Mouse (Mus musculus) stomach, embryonic 15.5 days (tissue): ENCODE data around the gene Phf2. TPM values are rescaled to one million over a fixed set of nuclear protein-coding genes. Genes with fewer than 3 reads are reported as not detected.
"Not testable (repeated sequence)": the region's sequence is repeated elsewhere in the genome, so short reads cannot be mapped to it uniquely, and the experiment has no call there.

Experiments used
- ATAC-seq: fragments of 200-750 bp; cut with Nextera tagmentation; 2 replicates; pipeline ENCODE4 v1.8.0; 2017; ENCODE audit warnings: low read depth, moderate number of reproducible peaks, moderate TSS enrichment; ENCODE audit not compliant: insufficient read depth, low FRiP score
- H3K27ac ChIP-seq: fragments of 300-500 bp; sonication (generic); 2 replicates; pipeline ENCODE4 v1.5.1; 2015; ENCODE audit warnings: mild to moderate bottlenecking, inconsistent platforms
- H3K27me3 ChIP-seq: fragments of 300-500 bp; sonication (generic); replicated peaks from 2 replicates; pipeline ENCODE4 v1.6.1; 2015; ENCODE audit warnings: inconsistent platforms
- H3K36me3 ChIP-seq: fragments of 300-500 bp; sonication (generic); 2 replicates; pipeline ENCODE4 v1.6.1; 2015; ENCODE audit warnings: inconsistent platforms
- H3K4me1 ChIP-seq: fragments of 300-500 bp; sonication (generic); 2 replicates; pipeline ENCODE4 v1.6.1; 2015; ENCODE audit warnings: inconsistent platforms
- H3K4me2 ChIP-seq: fragments of 300-500 bp; sonication (generic); 2 replicates; pipeline ENCODE4 v1.6.1; 2015; ENCODE audit warnings: mild to moderate bottlenecking, inconsistent platforms
- H3K4me3 ChIP-seq: fragments of 300-500 bp; sonication (generic); replicated peaks from 2 replicates; pipeline ENCODE4 v1.5.1; 2015; ENCODE audit warnings: inconsistent platforms
- H3K9ac ChIP-seq: fragments of 300-500 bp; sonication (generic); 2 replicates; pipeline ENCODE4 v1.6.1; 2015; ENCODE audit warnings: inconsistent platforms
- H3K9me3 ChIP-seq: fragments of 300-500 bp; sonication (generic); 2 replicates; pipeline ENCODE4 v1.6.1; 2016; ENCODE audit warnings: inconsistent platforms
- WGBS: fragments of 180-500 bp; shearing (Covaris S2); methylation state at CpG from one replicate; pipeline ENCODE4 v1.1.7; 2015; 5-methylcytosine and 5-hydroxymethylcytosine counted together
- polyA plus RNA-seq: library from polyadenylated mRNA; unstranded; fragments of >200 nt; fragmentation: Nextera tagmentation; extraction: Ambion mirVana; gene quantifications from 2 replicates; pipeline ENCODE4 v1.2.1, GENCODE M21; 2015

Phf2 gene
- polyA plus RNA-seq, 1 experiment from 2014 or later: 6.9 TPM

DNA sequence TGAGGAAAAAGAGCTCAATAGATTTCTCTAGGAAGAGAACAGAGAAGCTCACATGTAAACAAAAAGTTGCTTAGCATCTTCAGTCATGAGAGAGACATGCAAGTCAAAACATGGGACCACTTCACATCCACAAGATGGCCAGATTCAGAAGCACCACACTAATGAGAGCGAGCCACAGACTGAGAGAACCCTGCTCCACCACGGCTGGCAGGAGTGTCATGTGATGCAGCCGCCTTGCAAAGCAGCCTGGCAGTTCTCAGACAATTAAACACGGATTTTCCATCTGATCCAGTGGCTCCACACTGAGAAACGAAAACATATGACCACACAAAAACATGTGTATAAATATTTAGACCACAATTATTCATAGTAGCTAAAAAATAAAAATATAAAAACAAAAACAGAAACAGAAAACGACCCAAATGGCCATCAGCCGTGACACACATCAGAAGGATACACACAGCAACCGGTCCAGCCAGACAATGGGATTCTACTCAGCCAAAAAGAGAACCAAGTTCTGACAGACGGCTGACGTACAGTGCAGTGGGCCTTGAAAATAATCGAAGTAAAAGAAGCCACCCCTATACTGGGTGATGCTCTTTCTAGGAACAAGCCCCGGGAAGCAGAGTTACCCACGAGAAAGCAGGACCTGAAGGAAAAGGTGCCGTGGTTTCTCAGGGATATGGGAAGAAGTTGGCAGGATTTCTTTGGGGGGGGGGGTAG lies 40.2 kb downstream of the Phf2 start:
- Histone ChIP-seq H3K4me1 (no peaks in the 10 kb centered on the region), H3K9me3 (no peaks in the 10 kb centered on the region), H3K27ac (no peak overlapping the region), H3K4me2 (no peak overlapping the region), H3K27me3 (no peaks in the 10 kb centered on the region), H3K4me3 (no peak overlapping the region), H3K9ac (no peak overlapping the region), H3K36me3 (peaks cover 31% of the 10 kb centered on the region)
- WGBS: 79% methylated on average over 14 of the region's 14 CpGs
- no peak for ATAC-seq

DNA sequence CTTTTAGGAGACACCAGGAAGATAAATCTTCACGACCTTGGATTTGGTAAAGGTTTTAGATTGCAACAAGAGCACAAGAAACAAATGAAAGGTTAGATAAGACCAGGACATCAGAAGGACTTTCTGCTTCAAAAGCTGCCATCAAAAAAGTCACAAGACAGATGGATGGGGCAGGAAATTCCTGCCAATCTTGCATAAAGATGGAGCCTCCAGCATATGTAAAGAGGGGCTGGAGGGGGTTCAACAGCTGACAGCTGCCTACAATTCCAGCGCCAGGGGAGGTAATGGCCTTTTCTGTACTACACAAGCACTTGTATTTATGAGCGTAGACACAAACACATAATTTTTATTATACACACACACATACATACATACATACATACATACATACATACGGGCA lies 41.1 kb downstream of the Phf2 start:
- Histone ChIP-seq H3K9ac (no peak overlapping the region), H3K9me3 (no peaks in the 10 kb centered on the region), H3K4me2 (no peak overlapping the region), H3K4me3 (no peak overlapping the region), H3K4me1 (no peaks in the 10 kb centered on the region), H3K27me3 (no peaks in the 10 kb centered on the region), H3K27ac (no peak overlapping the region), H3K36me3 (peaks cover 35% of the 10 kb centered on the region)
- WGBS: 80% methylated on average over 4 of the region's 4 CpGs
- no peak for ATAC-seq

DNA sequence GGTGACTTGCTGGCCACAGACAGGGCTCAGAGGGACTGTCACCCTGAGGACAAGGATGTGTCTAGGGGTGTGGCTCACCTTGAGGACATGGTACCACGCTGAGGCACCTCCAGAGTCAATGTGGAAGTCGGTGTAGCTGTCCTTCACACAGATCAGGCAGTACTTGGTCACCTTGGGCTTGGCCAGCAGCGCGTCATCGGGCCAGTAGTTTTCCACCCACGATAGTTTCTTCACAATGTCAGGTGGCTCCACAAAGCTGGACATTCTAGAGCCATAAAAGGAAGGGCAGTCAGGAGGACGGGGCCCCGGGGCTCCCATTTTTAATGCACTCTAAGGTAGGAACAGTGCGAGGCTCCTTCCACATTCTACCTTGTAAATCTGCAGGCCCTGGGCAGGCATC lies 48.0 kb downstream of the Phf2 start:
- H3K4me1 ChIP-seq: no peaks in the 10 kb centered on the region
- H3K9me3 ChIP-seq: no peaks in the 10 kb centered on the region
- H3K4me3 ChIP-seq: no peak overlapping the region
- H3K27ac ChIP-seq: no peak overlapping the region
- H3K27me3 ChIP-seq: no peaks in the 10 kb centered on the region
- peaks cover 72% of the 10 kb centered on the region for H3K36me3 ChIP-seq
- H3K4me2 ChIP-seq: no peak overlapping the region
- no peak overlapping the region for H3K9ac ChIP-seq
- no peak for ATAC-seq
- 92% methylated on average over 9 of the region's 9 CpGs for WGBS

DNA sequence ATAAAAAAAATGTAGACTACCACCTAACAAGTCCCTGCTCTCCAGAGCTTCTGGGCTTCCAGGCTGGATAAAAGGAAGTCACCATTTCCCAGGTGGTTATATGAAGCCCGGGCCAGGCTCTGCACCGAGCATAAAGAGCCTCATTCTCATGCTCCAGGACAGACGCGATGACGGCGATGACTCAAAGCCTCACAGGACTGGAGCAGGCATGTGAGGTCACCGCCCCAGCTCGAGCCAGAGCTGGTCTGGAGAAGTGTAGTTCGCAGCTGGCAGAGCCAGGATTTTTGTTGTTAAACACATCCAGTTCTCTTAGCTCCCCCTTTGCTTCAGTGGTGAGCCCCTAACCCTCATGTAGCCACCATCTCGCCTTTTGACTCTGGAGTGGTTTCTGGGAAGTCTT lies 48.6 kb downstream of the Phf2 start:
- no peak overlapping the region for H3K27ac ChIP-seq
- H3K4me1 ChIP-seq: no peaks in the 10 kb centered on the region
- no peaks in the 10 kb centered on the region for H3K9me3 ChIP-seq
- H3K4me3 ChIP-seq: no peak overlapping the region
- H3K27me3 ChIP-seq: no peaks in the 10 kb centered on the region
- H3K4me2 ChIP-seq: no peak overlapping the region
- WGBS: 86% methylated on average over 10 of the region's 10 CpGs
- no peak for ATAC-seq
- peaks cover 73% of the 10 kb centered on the region for H3K36me3 ChIP-seq
- H3K9ac ChIP-seq: no peak overlapping the region

DNA sequence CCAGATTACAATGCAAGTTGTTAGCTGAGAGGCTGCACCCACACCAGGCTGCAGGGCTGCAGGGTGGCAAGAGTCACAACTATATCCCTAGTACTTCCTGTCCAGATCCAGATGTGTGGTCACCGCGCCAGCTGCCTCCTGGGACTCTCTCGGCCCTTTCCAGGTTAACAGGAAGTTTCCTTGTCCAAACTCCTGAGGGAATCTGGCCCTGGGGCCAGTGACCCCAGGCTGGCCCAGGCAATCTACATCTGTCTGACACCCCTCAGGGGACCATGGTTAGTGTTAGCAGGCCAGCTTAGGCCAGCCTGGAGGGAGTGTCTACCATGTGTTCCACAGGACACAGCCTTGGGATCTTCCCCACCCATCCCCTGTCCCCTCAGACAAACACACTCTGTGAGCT lies 51.8 kb downstream of the Phf2 start:
- Histone ChIP-seq H3K4me2 (no peak overlapping the region), H3K4me3 (no peak overlapping the region), H3K4me1 (no peaks in the 10 kb centered on the region), H3K9me3 (no peaks in the 10 kb centered on the region), H3K9ac (no peak overlapping the region), H3K36me3 (peaks cover 65% of the 10 kb centered on the region), H3K27ac (no peak overlapping the region), H3K27me3 (no peaks in the 10 kb centered on the region)
- no peak for ATAC-seq
- WGBS: 80% methylated on average over 3 of the region's 3 CpGs

DNA sequence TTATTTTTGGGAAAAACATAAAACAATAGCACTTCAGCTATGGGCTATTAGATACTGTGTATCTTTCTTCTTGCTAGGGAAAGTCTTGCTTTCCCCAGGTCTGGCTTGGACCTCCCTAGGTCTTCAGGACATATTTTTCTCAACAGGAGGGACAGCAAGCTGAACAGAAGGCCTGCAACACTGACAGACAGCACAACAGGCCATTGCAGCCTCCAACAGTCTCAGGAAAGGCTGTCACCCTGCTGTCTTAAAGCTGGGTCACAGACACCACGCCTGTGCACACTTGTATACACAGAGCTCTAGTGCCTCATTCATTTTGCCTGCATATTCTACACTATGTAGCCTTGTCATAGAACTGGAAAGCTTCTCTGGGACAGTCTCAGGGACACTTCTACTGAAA lies 56.5 kb downstream of the Phf2 start:
- WGBS: 76% methylated on average over 1 of the region's 1 CpGs
- Histone ChIP-seq H3K9ac (no peak overlapping the region), H3K4me3 (no peak overlapping the region), H3K4me1 (no peaks in the 10 kb centered on the region), H3K36me3 (peaks cover 65% of the 10 kb centered on the region), H3K27ac (no peak overlapping the region), H3K4me2 (no peak overlapping the region), H3K9me3 (no peaks in the 10 kb centered on the region), H3K27me3 (no peaks in the 10 kb centered on the region)
- ATAC-seq: no peak

DNA sequence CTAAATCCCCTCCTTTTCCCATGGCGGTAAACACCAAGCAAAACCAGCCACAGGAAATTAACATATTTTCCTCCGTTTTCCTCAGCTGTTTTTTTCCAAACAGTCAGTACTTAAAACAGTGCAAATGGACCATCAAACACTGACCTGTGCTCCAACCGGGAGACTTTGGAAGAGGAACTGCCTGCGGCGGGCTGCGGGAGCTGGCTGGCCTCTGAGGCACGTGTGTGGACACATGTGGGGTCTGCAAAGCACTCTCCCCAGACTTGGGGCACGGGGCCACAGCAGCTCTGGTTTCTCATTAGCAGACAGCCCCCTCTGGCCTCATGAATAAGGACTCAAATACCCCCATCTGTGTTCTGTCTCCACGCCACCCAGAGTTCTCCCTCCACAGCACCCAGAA lies 59.9 kb downstream of the Phf2 start:
- ATAC-seq: no peak
- H3K9ac ChIP-seq: no peak overlapping the region
- H3K36me3 ChIP-seq: peaks cover 51% of the 10 kb centered on the region
- no peaks in the 10 kb centered on the region for H3K27me3 ChIP-seq
- no peak overlapping the region for H3K27ac ChIP-seq
- H3K4me3 ChIP-seq: no peak overlapping the region
- no peak overlapping the region for H3K4me2 ChIP-seq
- H3K4me1 ChIP-seq: peaks cover 7% of the 10 kb centered on the region; the same call in 1 of the 2 replicates
- WGBS: 75% methylated on average over 9 of the region's 9 CpGs
- H3K9me3 ChIP-seq: no peaks in the 10 kb centered on the region

DNA sequence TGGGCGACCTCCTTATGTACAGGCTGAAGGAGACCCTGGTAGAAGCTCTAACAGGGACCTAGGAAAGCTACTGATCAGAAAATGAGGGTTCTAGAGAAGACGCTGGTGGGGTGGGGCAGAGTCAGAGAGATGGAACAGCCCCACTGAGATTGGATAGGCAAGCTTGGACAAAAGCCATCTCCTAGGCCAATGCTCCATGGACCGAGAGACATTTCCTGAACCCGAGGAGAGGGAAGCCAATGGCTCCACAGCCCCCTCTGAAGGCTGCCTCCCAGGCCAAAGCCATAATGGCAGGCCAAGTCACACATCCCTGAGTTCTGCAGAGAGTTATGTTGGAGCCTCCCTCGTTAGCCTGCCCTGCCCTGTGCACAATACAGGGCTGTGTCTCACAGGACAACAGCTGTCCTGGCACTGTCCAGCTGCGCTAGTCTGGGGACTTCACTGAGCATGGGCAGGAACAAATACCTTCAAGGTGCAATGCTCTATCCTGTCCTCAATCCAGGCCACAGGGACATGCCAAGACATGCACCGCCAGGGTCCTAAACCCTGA lies 60.6 kb downstream of the Phf2 start:
- Histone ChIP-seq H3K9ac (no peak overlapping the region), H3K4me2 (no peak overlapping the region), H3K27ac (no peak overlapping the region), H3K4me1 (peaks cover 7% of the 10 kb centered on the region; the same call in 1 of the 2 replicates), H3K9me3 (no peaks in the 10 kb centered on the region), H3K36me3 (peaks cover 51% of the 10 kb centered on the region), H3K27me3 (no peaks in the 10 kb centered on the region), H3K4me3 (no peak overlapping the region)
- 77% methylated on average over 7 of the region's 7 CpGs for WGBS
- no peak for ATAC-seq

DNA sequence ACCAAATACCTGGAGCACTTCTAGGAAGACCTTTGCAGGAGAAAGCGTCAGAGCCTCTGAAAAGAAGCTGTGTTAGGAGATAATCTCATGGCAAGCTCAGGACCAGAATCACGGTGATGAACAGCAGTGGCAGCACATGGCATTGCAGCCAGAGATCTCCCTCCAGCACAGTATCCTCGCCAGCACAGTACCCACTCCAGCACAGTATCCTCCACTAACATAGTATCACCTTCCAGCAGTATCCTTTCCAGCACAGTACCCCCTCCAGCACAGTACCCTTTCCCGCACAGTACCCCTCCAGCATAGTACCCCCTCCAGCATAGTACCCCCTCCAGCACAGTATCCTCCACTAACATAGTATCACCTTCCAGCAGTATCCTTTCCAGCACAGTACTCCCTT lies 61.3 kb downstream of the Phf2 start:
- H3K27me3 ChIP-seq, H3K4me1 ChIP-seq, H3K9ac ChIP-seq, H3K9me3 ChIP-seq, H3K27ac ChIP-seq, ATAC-seq, H3K4me2 ChIP-seq, H3K4me3 ChIP-seq: not testable (repeated sequence)
- H3K36me3 ChIP-seq: peaks cover 55% of the 10 kb centered on the region
- 81% methylated on average over 4 of the region's 4 CpGs for WGBS

DNA sequence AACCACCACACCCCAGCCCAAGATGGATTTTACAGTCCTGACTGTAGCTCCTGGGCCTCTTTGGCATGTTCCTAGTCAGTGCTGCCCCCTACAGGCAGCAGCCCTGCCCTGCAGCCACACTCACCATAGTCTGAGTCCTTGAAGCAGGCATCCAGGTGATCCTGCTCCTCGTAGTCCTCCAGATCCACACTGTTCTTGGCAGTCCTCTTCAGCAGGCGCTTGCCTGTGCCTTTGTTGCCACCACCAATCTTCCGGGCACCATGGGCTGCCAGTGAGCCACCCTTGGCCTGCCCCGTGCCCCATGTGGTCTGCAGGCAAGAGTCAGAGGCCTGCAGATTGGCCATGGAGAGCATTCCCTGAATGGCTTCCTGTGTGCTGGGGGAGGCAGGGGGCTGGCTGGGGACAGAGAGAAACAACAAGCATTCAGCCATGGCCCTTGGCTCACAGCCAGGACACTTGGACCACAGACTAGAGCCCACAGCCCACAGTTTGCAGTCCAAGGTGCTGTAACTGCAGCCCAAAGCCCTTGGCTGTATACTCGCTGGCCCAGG lies 63.4 kb downstream of the Phf2 start:
- Histone ChIP-seq H3K4me2 (no peak overlapping the region), H3K27me3 (no peaks in the 10 kb centered on the region), H3K36me3 (peaks cover 46% of the 10 kb centered on the region), H3K4me1 (peaks cover 7% of the 10 kb centered on the region; the same call in 1 of the 2 replicates), H3K4me3 (no peak overlapping the region), H3K27ac (no peak overlapping the region), H3K9ac (no peak overlapping the region), H3K9me3 (no peaks in the 10 kb centered on the region)
- 71% methylated on average over 5 of the region's 5 CpGs for WGBS
- peak; percentile 19; the same call in 1 of the 2 replicates for ATAC-seq

DNA sequence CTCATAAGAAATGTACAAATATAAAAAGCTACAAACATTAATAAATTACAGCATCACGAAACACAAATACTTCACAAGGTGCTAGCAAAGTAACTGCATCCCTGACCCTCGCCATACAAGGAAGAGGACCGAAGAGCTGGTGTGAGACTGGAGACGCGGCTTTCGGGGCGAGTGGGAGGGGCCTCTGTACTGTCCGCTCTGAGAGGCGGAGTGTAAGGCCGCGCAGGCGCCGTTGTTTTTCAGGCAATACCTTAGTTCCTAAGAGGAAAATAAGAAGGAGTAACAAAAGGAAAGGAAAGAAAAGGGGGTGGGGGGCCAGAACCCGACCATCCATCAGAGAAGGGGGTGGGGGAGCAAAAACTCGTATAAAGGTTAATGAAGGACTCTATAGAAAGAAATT lies 68.7 kb downstream of the Phf2 start:
- 50% methylated on average over 15 of the region's 15 CpGs for WGBS
- Histone ChIP-seq H3K4me3 (no peak overlapping the region), H3K4me1 (peaks cover 19% of the 10 kb centered on the region; the same call in 1 of the 2 replicates), H3K9ac (no peak overlapping the region), H3K27ac (no peak overlapping the region), H3K4me2 (no peak overlapping the region), H3K9me3 (no peaks in the 10 kb centered on the region), H3K27me3 (no peaks in the 10 kb centered on the region), H3K36me3 (peaks cover 30% of the 10 kb centered on the region)
- no peak for ATAC-seq

DNA sequence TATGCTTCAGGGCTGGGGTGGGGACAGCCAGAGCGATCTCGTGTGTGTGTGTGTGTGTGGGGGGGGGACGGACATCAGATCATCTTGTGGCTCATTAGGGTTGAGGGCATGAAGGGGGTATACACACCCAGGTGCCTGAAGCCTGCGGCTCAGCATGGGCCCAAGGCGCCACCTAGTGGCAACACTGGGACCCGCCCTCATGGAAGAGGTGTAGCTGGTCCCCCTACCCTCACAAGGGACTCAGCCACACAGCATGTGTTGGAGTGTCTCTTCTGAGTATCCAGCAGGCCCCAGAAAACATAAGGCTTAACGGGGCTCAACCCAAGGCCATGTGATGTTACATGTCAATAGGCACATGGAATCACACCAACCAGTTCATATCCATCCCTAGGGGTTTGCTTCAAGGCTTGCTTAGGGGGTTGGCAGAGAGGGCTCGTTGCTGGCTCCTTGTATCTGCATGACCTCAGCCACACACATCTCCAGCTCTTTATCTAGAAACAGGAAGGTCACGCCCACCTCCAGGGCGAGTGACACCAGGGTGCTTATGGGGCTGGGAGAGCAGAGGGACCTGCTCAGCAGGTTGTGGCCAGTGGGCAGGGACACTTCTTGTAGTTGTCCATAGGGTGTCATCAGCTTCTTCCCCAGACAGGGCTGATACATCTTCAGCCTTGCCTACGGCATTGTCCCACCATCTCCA lies 69.9 kb downstream of the Phf2 start:
- no peak overlapping the region for H3K4me2 ChIP-seq

More for the DNA sequence above, 69.9 kb downstream of the Phf2 start:
- no peaks in the 10 kb centered on the region for H3K27me3 ChIP-seq
- no peak overlapping the region for H3K4me3 ChIP-seq
- H3K4me1 ChIP-seq: peaks cover 24% of the 10 kb centered on the region; the same call in 1 of the 2 replicates
- no peak overlapping the region for H3K27ac ChIP-seq
- peaks cover 19% of the 10 kb centered on the region for H3K36me3 ChIP-seq
- no peaks in the 10 kb centered on the region for H3K9me3 ChIP-seq
- ATAC-seq: peak; percentile 41
- WGBS: 27% methylated on average over 11 of the region's 11 CpGs
- H3K9ac ChIP-seq: no peak overlapping the region
